Mouse (Mus musculus) fibroblast of lung, adult 2 months (primary cell): ENCODE data around the gene Mrfap1.
A peak's percentile ranks its signal among the peaks of the same experiment; 100 is the strongest.
"Not testable (repeated sequence)": the region's sequence is repeated elsewhere in the genome, so short reads cannot be mapped to it uniquely, and the experiment has no call there.

Source experiments
- DNase-seq: peaks from one replicate; pipeline ENCODE4 v3.0.0-alpha.2; 2011; ENCODE audit warnings: low read depth

The Mrfap1 gene

DNA sequence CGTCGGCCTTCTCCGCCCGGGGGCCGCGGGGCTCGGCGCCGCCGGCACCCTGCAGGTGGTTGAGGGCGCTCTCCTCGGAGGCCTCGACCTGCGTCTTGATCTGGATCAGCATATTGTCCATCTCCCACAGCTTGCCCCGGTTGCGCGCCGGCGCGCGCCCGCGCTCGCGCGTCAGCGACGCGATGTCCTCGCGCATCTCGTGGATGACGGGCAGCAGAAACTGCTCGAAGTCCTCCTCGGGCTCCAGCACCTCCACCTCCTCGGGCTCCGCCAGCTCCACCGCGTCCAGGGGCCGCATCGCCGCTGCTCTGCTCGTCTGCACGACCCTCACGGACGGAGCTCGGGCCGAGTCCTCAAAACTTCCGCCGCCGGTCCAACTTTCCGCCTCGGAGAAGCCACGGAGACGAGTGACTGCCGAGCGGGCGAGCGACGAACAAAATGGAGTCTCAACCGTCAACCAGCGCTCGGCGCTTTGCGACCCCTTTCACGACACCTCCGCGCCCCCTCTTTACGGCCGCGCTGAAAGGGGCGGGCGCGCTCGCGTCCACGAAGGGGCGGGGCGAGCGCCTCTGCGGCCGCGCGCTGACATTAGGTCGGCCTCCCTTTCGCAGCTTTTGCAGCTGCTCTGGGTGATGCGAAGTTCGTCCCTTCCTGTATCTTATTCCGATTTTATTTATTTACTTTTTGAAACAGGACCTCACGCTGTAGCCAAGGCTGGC lies at the start of gene Mrfap1:
Mrfap1 (minus strand) TSS at position 477 of the 719 bp plus-strand sequence.
- DNase-seq: peak; percentile 75

DNA sequence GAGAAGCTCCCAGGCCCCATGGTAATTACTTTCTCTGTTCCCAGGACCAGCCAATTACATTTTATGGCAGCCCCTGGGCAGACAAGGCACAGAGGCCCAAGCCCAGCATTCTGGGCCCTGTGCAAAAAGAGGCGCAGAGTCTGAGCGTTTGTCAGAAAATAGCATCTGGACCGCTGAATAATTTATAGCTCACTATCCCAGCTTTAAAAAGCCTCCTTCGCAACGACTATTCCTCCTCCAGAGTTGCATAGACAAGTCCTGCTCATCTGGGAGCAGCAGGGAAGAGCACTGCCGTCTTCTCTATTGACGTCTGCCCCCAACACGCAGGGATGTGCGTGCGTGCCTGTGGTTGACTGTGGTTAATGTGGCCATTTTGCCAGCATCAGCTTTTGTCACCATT lies 47.9 kb upstream of the Mrfap1 start:
- DNase-seq: no peak

DNA sequence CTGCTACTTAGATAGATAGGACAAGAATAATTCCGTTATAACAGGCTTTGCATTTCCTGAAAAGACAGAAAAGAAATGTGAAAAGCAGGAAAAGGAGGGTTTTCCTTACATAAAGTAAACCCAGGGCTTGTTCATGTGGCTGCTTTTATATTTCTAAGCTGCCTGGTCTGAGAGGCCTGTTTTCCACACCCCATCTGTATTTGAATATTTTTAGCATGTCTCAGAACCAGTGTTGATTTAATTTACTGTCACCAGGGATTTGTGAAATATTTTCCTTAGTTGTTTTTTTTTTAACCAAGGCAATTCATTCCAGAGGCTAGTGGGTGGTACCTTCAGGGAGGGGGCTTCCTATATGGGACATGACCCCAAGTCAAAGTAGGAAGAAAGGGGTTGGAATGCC lies 45.1 kb upstream of the Mrfap1 start:
- peak; percentile 14 for DNase-seq

DNA sequence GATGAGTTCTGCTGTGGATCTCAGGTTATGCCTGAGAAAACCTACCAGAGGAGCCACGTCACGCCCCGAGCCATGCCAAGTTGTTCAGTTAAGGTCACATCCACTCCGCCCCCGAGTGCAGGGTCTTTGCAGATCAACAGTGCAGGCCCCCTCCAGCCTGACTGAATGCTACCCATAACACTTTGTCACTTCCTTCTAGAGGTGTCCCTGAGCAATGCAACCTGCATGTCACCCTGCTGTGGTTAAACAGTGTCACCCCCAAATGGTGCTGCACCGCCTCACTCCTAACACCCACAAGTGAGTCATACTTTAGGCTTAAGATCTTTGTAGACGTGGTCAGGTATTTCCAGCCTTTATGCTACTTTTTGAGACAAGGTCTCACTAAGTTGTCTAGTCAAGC lies 43.5 kb upstream of the Mrfap1 start:
- DNase-seq: no peak

DNA sequence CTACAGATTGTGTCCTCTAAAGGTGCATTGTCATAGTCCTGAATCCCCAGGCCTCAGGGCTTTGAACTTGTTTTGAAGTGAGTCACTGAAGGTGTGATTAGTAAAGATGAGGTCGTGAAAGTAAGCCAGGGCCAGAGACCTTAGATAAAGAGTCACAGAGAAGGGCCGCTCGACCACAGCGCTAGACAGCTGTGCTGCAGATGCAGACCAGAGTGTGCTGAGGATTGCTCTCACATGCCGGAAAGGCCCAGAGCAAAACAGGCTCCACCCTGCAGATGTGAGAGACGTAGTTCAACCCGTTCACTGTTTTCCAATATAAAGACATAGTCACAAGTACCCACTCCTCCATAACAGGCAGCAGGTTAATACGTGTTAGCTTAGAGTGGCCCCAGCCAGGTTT lies 43.0 kb upstream of the Mrfap1 start:
- no peak for DNase-seq

DNA sequence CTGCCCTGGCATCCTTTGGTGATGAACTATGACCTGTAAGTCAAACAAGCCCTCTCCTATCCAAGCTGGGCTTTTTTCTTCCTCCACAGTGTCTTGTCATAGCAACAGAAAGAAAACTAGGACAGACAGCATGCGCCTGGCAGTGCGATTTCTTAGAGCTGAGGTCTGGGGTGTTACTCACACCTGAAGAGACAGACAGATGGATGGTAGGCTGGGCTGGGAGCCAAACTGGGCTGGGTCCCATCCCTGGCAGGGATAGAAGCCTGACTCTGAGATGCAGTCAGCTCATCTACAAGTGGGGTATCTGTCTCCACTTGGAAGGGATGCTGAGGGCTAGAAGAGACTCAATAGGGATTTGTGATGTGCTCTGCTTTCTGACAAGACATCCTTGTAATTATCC lies 42.5 kb upstream of the Mrfap1 start:
- no peak for DNase-seq

DNA sequence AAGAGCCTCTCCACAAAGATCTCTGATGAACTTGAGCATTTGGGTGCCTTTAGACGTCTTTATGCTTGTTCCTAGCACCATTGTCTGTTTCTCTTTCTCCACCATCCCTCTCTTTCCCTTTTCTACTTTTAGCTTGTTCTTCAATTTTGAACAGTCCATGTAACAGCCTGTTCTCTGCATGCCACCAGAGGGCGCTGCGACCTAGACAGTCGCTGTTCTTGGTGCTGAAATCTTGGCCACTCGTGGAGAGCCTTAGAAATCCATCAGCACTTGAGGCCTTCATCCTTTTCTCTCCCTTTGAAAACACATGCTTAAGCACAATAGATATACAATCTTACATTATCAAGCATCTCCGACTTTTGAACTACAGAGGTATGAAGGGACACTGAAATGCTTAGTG lies 39.4 kb upstream of the Mrfap1 start:
- peak; percentile 17 for DNase-seq

DNA sequence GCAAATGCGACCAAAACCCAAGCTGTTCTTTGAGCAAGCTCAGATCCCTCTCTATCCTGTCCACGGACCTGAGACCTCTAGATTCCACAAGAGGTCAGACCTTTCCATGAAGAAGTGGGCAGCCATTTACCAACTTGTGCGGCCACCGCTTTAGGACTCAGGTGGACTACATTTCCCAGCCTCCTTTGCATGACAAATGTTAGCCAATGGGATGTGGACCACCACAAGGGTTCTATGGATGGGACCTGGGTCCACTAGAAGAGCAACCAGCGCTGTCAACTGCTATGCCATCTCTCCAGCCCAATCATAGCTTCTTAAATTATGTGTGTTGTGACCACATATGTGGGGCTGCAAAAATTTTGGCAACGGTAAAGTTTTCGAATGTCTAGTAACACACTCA lies 34.7 kb upstream of the Mrfap1 start:
- no peak for DNase-seq

DNA sequence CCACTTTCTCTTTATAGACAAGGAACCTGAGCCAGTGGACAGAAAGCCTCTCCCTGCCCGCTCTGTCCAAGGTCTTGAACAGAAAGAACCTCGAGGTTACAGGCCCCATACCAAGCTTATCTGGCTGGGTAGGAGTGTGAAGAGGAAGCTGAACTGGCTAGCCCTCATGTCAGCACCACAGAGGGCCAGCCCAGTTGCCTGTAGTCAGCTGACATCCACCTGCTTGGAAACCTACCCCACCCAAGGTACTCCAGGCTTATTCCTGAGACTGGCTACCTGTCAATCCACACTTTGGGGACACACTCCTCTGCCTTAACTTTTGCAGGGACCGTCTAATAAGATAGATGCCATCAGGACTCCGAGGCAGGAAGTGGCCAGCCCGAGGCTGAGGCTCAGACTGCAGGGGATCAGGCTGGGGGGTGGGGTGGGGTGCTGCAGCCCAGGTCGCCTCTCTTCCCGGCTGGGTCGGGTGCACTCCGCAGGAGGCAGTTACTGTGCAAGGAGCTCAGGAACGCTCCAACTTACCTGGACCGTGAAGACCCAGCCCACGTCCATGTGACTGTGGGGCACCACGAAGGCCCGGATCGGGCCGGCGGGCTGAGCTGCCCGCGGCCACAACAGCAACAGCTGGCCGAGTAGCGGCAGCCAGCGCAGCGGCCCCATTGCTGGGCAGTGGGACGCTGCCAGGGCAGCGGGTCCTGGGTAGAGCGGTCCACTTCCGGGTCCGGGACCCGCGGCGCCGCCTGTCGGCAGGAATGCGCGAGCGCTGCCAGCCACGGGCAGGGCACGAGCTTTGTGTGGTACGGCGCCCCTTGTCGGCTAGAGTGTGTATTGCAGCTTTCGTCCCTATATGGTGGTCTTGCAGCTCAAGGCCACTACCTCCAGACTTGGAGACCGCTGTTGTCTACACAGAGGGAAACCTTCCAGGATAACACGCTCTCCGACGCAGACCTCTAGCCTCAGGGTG lies 33.6 kb upstream of the Mrfap1 start, which contains the start of gene Man2b2:
Man2b2 (minus strand) TSS at position 741 of the 967 bp plus-strand sequence.
- DNase-seq: peak; percentile 59

DNA sequence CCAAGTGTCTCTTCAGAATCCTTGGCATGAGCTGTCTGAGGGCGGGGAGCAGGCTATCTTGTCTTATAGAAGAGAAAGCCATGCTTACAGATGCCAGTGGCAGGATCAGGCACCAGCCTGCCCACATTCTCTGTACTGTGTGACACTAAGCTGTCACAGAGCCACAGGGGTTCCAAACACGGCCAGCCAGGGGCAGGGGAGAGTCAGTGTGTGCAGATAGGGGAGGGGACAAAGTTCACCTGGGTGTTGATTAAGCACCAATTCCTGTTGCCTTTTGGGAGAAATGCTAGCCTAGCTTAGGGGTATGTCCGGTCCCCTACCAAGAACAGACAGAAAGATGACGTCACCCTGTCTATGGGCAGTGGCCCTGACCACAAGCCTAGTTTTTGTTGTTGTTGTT lies 32.5 kb upstream of the Mrfap1 start:
- no peak for DNase-seq

DNA sequence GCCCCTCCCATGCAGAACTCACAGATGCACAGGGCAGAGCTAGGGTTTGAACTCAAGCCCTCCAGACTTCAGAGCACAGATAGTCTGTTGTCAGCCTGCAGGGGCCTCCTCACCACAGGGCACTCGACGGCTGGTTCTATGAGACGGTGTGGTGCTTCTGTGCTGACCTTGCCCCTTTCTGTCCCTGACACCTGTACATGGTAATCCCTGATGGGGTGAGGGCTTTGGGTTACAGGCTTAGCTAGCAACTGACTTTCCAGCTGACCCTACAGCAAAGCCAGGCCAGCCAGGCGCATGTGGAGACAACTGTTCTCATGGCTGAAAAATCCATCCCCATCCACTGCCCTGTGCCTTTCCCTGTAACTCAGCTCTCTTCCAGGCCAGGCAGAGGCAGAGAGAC lies 26.3 kb upstream of the Mrfap1 start:
- DNase-seq: no peak

DNA sequence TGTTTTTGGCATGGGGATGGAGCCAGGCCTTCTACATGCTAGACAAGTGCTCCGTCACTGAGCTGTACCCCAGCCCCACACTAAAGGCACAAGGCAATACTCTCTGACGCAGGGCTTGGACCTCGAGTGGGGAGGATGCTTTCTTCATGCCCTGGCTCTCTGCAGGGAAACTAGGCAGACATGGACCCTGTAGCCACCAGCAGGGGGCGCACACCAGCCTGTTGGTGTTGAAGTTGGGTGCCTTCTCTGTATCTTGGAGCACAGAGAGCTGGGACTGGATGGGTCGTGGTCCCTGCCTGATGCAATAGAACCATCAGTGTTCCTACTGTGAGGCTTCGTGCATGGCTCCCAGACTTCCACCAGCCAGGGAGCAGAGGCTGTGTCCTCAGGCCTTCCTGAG lies 23.6 kb upstream of the Mrfap1 start:
- DNase-seq: no peak

DNA sequence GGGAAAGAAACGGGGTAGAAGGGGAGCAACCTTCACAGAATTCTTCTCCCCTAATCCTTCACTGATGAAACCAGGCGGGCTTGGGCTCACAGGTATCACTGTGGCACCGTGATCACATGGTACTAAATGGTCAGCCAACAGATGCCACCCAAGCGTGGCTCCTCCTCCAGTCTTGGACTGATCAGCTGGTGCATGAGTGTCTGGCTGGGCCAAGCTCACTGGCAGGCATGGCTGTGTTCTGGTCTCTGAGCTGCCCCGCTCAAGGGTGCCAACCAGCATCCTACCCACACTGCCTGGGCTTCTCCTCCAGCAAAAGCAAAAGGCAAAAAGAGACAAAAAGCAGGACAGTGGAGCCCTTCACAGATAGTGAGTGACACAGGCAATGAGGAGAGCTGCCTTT lies 23.2 kb upstream of the Mrfap1 start:
- no peak for DNase-seq

DNA sequence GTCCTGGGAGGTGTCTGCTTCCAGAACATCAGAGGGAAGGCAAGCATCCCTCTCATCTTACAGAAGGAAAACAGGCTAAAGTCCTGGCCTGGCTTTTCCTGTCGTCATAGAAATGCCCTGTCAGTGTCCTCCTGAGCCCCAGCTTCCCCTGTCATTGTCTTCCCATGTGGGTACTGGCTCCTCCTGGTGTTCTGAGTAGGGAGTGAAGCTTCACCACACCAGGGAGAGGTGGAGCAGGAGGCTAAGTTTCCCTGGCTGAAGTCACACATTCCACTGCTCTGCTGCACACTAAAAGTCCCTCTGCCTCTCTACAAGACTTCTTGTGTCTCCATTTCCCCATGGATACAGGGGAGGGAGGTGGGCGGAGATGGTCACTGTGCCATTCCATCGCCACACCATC lies 21.2 kb upstream of the Mrfap1 start:
- DNase-seq: no peak

DNA sequence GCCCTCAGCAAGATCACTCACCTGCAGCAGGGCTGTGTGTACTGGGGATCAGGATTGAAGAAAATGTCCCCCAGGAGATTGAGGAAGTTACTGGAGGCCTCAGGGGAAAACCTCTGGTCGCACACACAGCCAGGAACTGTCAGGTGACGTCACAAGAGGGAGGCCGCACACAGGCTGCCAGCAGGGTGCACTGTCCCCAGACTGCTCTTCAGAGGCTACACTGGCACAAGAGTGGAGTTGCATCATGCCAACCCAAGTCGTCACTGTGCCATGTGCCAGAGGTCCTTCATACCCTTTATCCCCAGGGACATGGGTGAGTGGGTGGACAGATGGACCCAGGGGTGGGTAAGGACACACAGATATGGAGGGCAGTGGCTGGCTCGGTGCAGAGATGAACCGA lies 18.0 kb upstream of the Mrfap1 start:
- DNase-seq: no peak

DNA sequence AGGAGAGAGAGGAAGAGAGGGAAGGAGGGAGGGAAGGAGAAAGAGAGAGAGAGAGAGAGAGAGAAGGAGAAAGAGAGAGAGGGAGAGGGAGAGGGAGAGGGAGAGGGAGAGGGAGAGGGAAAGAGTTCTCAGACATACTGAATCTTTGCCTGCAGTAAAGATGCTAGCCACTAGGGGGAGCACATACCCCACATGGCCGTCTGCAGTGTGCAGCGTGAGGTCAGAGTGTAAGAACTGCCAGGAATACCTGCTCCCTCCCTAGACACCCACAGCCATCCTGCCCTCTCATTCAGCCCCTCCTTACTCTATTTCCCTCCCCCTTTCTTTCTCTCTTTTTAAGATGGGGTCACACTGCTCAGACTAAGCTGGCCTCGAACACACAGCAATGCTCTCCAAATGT lies 14.8 kb upstream of the Mrfap1 start:
- no peak for DNase-seq

DNA sequence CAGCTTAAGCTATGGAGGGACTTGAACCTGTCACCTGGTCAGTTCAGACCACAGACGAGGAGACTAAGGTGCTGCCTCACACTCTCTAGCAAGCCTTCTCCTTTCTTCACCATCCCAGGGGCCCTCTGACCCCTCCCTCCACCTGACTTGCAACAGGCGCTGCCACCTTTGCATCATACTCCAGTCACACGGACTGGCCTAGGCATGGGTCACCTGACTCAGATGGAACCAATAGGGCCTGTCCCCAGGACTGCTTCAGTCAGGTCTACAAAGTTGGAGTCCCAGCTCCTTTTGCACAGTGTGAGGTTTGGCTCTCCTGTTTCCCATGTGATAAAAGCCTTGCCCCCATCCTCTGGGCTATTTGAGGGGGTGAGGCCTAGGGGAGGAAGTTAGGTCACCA lies 14.1 kb upstream of the Mrfap1 start:
- no peak for DNase-seq

DNA sequence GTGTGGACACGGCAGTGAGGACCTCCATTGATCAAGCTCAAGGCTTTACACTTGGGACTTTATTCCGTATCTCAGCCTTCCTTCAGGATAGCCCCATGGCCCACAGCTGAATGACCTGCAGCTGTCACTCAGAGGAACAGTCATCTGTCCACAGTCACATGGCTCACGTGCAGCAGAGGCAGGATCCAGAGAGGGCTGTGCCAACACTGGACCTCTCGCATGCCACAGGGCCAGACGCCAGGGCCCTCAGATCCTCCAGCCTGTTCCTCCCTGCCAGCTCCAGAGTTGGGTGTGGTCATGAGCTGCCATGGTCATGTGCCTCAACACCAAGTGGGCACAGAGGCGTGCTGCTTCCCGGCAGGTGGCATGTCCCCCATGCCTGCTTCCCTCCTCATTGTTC lies 12.6 kb upstream of the Mrfap1 start:
- DNase-seq: no peak

DNA sequence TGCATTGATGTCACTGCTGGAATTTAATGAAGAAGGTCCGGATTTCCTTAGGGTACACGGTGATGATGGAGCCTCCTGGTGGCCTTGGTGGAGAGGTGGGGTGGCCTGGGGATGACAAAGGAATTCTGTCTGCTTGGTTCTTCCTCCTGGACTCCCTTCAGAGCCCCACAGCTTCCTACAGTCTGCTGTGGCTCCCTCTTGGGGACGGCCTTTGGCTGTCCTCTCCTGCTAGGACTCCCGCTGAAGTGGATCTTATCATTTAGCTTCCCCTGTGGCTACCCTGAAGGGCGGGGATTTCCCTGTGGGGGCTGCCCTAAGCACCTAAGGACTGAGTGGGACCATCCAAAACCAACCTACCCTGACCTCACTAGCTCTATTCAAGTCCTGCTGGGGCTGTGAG lies 10.5 kb upstream of the Mrfap1 start:
- no peak for DNase-seq

DNA sequence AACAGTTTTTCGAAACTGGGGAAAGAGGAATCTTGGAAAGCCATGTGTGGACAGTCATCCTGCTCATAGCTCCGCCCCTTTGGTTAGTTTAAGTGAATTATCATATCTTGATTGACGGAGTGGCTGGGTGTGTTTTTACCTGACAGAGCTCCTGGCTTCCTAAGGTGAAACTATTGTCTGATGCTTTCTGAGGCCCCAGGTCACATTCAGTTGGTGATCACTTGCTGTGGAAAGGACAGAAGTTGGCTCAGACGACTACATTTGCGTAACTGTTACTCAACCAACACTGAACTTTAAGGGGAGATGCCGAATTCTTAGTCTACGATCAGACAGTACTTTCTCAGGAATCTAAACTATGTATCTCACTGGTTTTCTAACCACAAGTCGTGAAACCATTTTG lies 719 bp upstream of the Mrfap1 start:
- no peak for DNase-seq

DNA sequence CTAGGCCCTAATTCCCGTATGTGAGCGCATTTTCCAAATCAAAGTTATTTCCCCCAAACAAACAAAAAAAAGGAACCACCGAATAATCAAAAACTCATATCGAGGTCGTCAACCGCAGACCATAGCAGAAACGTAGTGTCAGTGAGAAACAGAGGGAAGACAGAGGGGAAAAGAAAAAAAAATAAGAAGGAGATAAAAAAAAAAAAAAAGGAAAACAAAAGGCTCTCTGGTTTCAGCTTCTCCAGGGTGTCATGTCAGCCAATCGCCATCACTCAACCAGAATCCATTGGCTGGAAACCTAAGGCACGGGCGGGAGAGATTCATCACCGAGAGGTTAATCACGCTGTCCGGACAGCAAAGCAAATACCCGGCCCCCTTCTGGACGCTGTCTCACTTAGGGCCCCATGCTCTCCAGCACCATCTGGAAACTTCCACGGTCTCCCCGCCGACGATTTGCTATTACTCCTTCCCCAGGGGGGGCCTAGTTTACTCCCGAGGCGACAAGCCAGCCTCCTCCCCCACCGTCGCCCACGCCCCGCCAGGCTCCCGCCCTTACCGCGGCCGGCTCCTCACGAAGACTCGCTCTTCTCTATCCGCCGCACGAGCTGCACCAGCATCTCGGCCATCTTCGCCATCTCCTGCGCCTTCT lies 801 bp downstream of the Mrfap1 start:
- not testable (repeated sequence) for DNase-seq

DNA sequence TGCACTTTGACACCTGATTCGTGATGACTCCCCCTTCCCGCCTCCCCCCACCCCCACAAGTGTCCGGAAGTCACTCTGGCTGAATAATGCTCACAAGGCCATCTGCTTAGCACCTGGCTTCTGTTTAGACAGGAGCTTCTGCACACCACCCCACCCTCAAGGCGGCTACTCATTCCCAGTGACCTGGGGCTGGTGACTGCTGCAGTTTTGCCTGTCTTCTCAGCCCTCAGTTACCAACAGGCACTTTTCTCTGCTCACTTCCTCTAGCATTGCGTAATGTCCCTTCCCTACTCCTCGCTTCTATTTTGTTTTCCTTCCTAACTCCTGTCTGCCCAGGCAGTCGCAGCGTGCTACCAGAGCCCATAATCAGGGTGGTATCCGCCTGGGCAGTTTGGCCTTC lies 4.7 kb downstream of the Mrfap1 start:
- no peak for DNase-seq

DNA sequence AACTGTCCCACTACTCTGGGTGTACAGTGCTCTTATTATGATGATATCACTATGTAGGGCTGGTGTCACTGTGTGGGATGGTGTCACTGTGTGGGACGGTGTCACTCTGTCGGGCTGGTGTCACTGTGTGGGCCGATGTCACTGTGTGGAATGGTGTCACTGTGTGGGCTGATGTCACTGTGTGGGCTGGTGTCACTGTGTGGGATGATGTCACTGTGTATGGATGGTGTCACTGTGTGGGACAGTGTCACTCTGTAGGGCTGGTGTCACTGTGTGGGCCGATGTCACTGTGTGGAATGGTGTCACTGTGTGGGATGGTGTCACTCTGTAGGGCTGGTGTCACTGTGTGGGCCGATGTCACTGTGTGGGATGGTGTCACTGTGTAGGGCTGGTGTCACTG lies 10.5 kb downstream of the Mrfap1 start:
- no peak for DNase-seq
